Mouse (Mus musculus) thymus, adult 18-20 months (tissue): ENCODE measurements at regions not wholly inside any gene's neighbourhood (a gene's known extent, or its start where the extent isn't known, plus 50 kb on each side); places are given as distances from the start of the nearest gene placed in this dataset.
A peak's percentile ranks its signal among the peaks of the same experiment; 100 is the strongest.

ENCODE experiments used
- DNase-seq, 2 experiments: peaks; one replicate each; pipeline ENCODE4 v3.0.0; 2022; ENCODE audit warnings: mixed read lengths in 2 of 2

GRCm38 (mm10) chr1:137620672-137621071, 554.8 kb downstream of the Ptprc start:
- no peak for DNase-seq

GRCm38 (mm10) chr1:137618231-137618630, 557.3 kb downstream of the Ptprc start:
- DNase-seq, result no peak

- DNase-seq, result no peak
Observed at GRCm38 (mm10) chr1:137617513-137617912, 558.0 kb downstream of the Ptprc start.

GRCm38 (mm10) chr1:137606716-137607115, 568.8 kb downstream of the Ptprc start:
- no peak for DNase-seq

- DNase-seq, result no peak
Observed at GRCm38 (mm10) chr1:137605890-137606663, 569.4 kb downstream of the Ptprc start.

GRCm38 (mm10) chr1:137593732-137594131, 581.8 kb downstream of the Ptprc start:
- no peak for DNase-seq

- no peak for DNase-seq
Observed at GRCm38 (mm10) chr1:137591891-137592290, 583.6 kb downstream of the Ptprc start.

GRCm38 (mm10) chr1:137591295-137591694, 584.2 kb downstream of the Ptprc start:
- no peak for DNase-seq

GRCm38 (mm10) chr1:137588304-137589300, 586.9 kb downstream of the Ptprc start:
- no peak for DNase-seq

GRCm38 (mm10) chr1:137587481-137588228, 587.9 kb downstream of the Ptprc start:
- no peak for DNase-seq

GRCm38 (mm10) chr1:137584696-137585095, 590.8 kb downstream of the Ptprc start:
- no peak for DNase-seq

GRCm38 (mm10) chr1:137584104-137584675, 591.3 kb downstream of the Ptprc start:
- no peak for DNase-seq

- no peak for DNase-seq
Observed at GRCm38 (mm10) chr1:137577639-137578038, 597.9 kb downstream of the Ptprc start.

- no peak for DNase-seq
Observed at GRCm38 (mm10) chr1:137576174-137576573, 599.3 kb downstream of the Ptprc start.

- no peak for DNase-seq
Observed at GRCm38 (mm10) chr1:137575380-137575779, 600.1 kb downstream of the Ptprc start.

GRCm38 (mm10) chr1:137571905-137572865, 603.3 kb downstream of the Ptprc start:
- DNase-seq, result no peak

GRCm38 (mm10) chr1:137571190-137571904, 604.2 kb downstream of the Ptprc start:
- DNase-seq, result peak; percentile 12 to 31

- no peak for DNase-seq
Observed at GRCm38 (mm10) chr1:137567526-137567925, 607.3 kb upstream of the Nr5a2 start.

- DNase-seq, result no peak
Observed at GRCm38 (mm10) chr1:137565573-137566048, 605.4 kb upstream of the Nr5a2 start.

- DNase-seq, result no peak
Observed at GRCm38 (mm10) chr1:137561686-137562085, 601.4 kb upstream of the Nr5a2 start.
